Mouse (Mus musculus): ENCODE data around the gene Htra2.

Gene Htra2

GRCm38 (mm10) chr6:83004872-83005271, 50.2 kb downstream of the Htra2 start:
- no peak for DNase-seq (ENCODE audit: low spot score)

GRCm38 (mm10) chr6:83004309-83004708, 50.8 kb downstream of the Htra2 start:
- no peak for DNase-seq (ENCODE audit: low spot score)

- no peak for DNase-seq (ENCODE audit: low spot score)
Observed at GRCm38 (mm10) chr6:83003850-83004249, 51.2 kb downstream of the Htra2 start.

- DNase-seq (ENCODE audit: low spot score) = no peak
Observed at GRCm38 (mm10) chr6:83003082-83003481, 52.0 kb downstream of the Htra2 start.
